Mouse (Mus musculus) G1E (cell line): ENCODE results near the gene Il25. TPM values are rescaled to one million over a fixed set of nuclear protein-coding genes. Genes with fewer than 3 reads are reported as not detected.

ENCODE experiments used
- ATAC-seq: 2 replicates; pipeline ENCODE4 v1.8.0; 2016; ENCODE audit warnings: mild to moderate bottlenecking; ENCODE audit not compliant: insufficient number of reproducible peaks, poor library complexity, low FRiP score, severe bottlenecking; ENCODE audit errors: extremely low read depth
- DNase-seq: peaks from one replicate; pipeline ENCODE4 v3.0.0; 2012; ENCODE audit warnings: low spot score
- H3K27me3 ChIP-seq: 2 replicates; pipeline ENCODE4 v1.6.1; 2012; ENCODE audit warnings: mild to moderate bottlenecking, low read length, inconsistent platforms; ENCODE audit not compliant: insufficient read depth
- H3K36me3 ChIP-seq: replicated peaks from 2 replicates; pipeline ENCODE3; 2012; ENCODE audit warnings: mild to moderate bottlenecking, inconsistent platforms
- H3K4me1 ChIP-seq: 2 replicates; pipeline ENCODE4 v1.6.1; 2012; ENCODE audit warnings: low read depth, low read length, inconsistent platforms, mixed read lengths; ENCODE audit not compliant: insufficient read depth
- H3K4me3 ChIP-seq: 2 replicates; pipeline ENCODE4 v1.5.1; 2012; ENCODE audit warnings: low read depth, mild to moderate bottlenecking, inconsistent platforms, low read length, moderate library complexity, mixed read lengths
- H3K9me3 ChIP-seq: replicated peaks from 2 replicates; pipeline ENCODE4 v1.6.1; 2012; ENCODE audit warnings: inconsistent platforms
- CTCF ChIP-seq: IDR thresholded peaks from 2 replicates; pipeline ENCODE4 v1.5.1; 2012; ENCODE audit warnings: low read depth, low read length, inconsistent platforms, mixed read lengths
- GATA1 ChIP-seq: IDR thresholded peaks from 2 replicates; pipeline ENCODE4 v1.6.1; 2012; ENCODE audit warnings: borderline replicate concordance, low read length, inconsistent platforms, mixed read lengths
- GATA2 ChIP-seq: IDR thresholded peaks from 2 replicates; pipeline ENCODE4 v1.6.1; 2012; ENCODE audit warnings: low read depth, low read length, inconsistent platforms, borderline replicate concordance
- POLR2AphosphoS5 ChIP-seq: IDR thresholded peaks from 2 replicates; pipeline ENCODE4 v1.6.1; 2012; ENCODE audit warnings: low read depth, low read length, inconsistent platforms; ENCODE audit not compliant: insufficient replicate concordance
- TAL1 ChIP-seq: conservative IDR thresholded peaks from 2 replicates; pipeline ENCODE4 v1.6.1; 2012; ENCODE audit warnings: low read depth, low read length, inconsistent platforms, mixed read lengths
- polyA plus RNA-seq: library from polyadenylated mRNA; stranded (reverse); fragments of >175 nt; gene quantifications from 2 replicates; pipeline ENCODE4 v1.2.3, GENCODE M21; 2012
- total RNA-seq, 2 experiments: library from RNA; stranded (forward) in 1 of 2; stranded (reverse) in 1 of 2; fragments of 200-1000 nt in 1 of 2; fragments of >200 nt in 1 of 2; fragmentation: Nextera tagmentation in 1 of 2; gene quantifications; 2 replicates each; pipeline ENCODE4 v1.2.3; 2014 to 2017

The Il25 gene
- total and polyA plus RNA-seq, 3 experiments, result not detected

DNA sequence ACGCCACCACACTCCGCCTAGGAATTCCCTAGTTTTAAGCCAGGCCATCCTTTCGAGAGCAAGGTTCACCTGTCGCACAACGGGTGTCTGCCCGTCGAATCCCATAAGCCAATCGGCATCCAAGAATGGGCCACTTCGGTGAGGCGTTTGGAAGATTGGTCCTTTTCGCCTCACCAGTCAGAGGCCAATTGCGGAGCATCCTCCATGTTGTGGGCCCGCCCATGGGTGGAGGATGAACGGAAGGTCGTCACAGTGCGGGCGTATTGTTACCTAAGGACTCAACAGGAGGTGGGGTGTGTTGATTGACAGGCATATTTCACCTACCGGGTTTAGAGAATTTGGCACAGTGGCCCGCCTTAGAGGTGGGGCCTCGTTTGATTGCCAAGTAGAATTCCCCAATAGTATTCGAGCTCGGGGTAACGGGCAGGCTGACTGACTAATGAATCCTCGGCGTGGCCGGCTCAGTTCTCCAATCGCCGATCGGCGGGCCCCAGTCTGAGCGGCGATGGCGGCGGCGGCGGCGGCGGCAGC lies 38.8 kb upstream of the Il25 start:
- Histone ChIP-seq H3K36me3 (peaks cover 51% of the 10 kb centered on the region), H3K9me3 (no peaks in the 10 kb centered on the region), H3K4me1 (peaks cover 37% of the 10 kb centered on the region), H3K4me3 (peak overlapping the region; percentile 80), H3K27me3 (no peaks in the 10 kb centered on the region)
- TF ChIP-seq POLR2AphosphoS5, result peak; percentile 50; the same call in 1 of the 2 replicates
- TF ChIP-seq CTCF, result no peak
- DNase-seq, result peak; percentile 97
- ATAC-seq, result peak; percentile 98

GRCm38 (mm10) chr14:54894296-54895151 lies 38.0 kb upstream of the Il25 start:
- no peak for ATAC-seq
- DNase-seq, result peak; percentile 61
- TF ChIP-seq GATA2 (no peak), GATA1 (no peak), POLR2AphosphoS5 (no peak), TAL1 (no peak), CTCF (no peak)

GRCm38 (mm10) chr14:54897445-54897844 lies 35.0 kb upstream of the Il25 start:
- H3K4me3 ChIP-seq, result no peak overlapping the region
- ATAC-seq (no peak), DNase-seq (no peak)
- H3K9me3 ChIP-seq, result no peaks in the 10 kb centered on the region
- no peaks in the 10 kb centered on the region for H3K27me3 ChIP-seq
- H3K4me1 ChIP-seq, result peaks cover 36% of the 10 kb centered on the region
- peaks cover 50% of the 10 kb centered on the region for H3K36me3 ChIP-seq
- TF ChIP-seq CTCF (no peak), POLR2AphosphoS5 (no peak), GATA2 (no peak), TAL1 (no peak), GATA1 (no peak)

More at GRCm38 (mm10) chr14:54894296-54895151, 38.0 kb upstream of the Il25 start:
- Histone ChIP-seq H3K4me3 (peak overlapping the region; percentile 80), H3K36me3 (peaks cover 56% of the 10 kb centered on the region), H3K9me3 (no peaks in the 10 kb centered on the region), H3K27me3 (no peaks in the 10 kb centered on the region), H3K4me1 (peaks cover 37% of the 10 kb centered on the region)

DNA sequence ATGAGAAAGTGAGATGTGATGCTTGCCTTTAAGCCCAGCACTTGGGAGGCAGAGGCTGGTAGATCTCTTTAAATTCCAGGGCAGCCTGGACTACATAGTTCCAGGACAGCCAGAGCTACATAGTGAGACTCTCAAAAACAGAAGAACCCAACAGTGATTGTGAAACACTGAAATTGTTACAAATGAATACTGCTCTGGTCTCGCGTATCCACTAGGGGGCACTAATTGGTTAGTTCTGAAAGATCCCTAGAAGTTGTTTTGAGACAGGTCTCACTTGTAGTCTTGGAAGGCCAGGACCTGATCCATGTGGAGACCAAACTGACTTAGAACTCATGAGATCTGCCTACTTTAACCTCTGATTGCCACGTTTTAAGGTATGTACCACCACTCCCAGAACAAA lies 32.1 kb upstream of the Il25 start:
- H3K27me3 ChIP-seq, result peaks cover 3% of the 10 kb centered on the region; the same call in 1 of the 2 replicates
- H3K4me1 ChIP-seq, result peaks cover 27% of the 10 kb centered on the region
- no peak for TF ChIP-seq GATA1
- TF ChIP-seq CTCF, result peak; percentile 57; the same call in 1 of the 2 replicates
- H3K36me3 ChIP-seq, result peaks cover 45% of the 10 kb centered on the region
- no peak overlapping the region for H3K4me3 ChIP-seq
- DNase-seq, result peak; percentile 52
- H3K9me3 ChIP-seq, result no peaks in the 10 kb centered on the region
- no peak for ATAC-seq

- DNase-seq (no peak), ATAC-seq (no peak)
- Histone ChIP-seq H3K27me3 (peaks cover 26% of the 10 kb centered on the region), H3K9me3 (no peaks in the 10 kb centered on the region), H3K36me3 (peaks cover 13% of the 10 kb centered on the region), H3K4me3 (no peak overlapping the region), H3K4me1 (peaks cover 5% of the 10 kb centered on the region)
- no peak for TF ChIP-seq TAL1
- no peak for TF ChIP-seq GATA2
- TF ChIP-seq POLR2AphosphoS5, result no peak
- TF ChIP-seq CTCF, result no peak
These were observed 28.9 kb upstream of the Il25 start for GRCm38 (mm10) chr14:54903641-54904040.

- H3K4me3 ChIP-seq, result no peak overlapping the region
- peaks cover 62% of the 10 kb centered on the region for H3K27me3 ChIP-seq
- DNase-seq (no peak), ATAC-seq (no peak)
- H3K4me1 ChIP-seq, result peaks cover 2% of the 10 kb centered on the region
- no peaks in the 10 kb centered on the region for H3K36me3 ChIP-seq
- no peak for TF ChIP-seq GATA1
- no peak for TF ChIP-seq CTCF
- TF ChIP-seq POLR2AphosphoS5, result no peak
- no peak for TF ChIP-seq GATA2
- H3K9me3 ChIP-seq, result no peaks in the 10 kb centered on the region
These were observed 23.8 kb upstream of the Il25 start for GRCm38 (mm10) chr14:54908682-54909081.
